Mouse (Mus musculus) gastrocnemius, adult 2 months (tissue): ENCODE data around the gene Gm28171. TPM values are rescaled to one million over a fixed set of nuclear protein-coding genes. Genes with fewer than 3 reads are reported as not detected.
"Not testable (repeated sequence)": the region's sequence is repeated elsewhere in the genome, so short reads cannot be mapped to it uniquely, and the experiment has no call there.

Experiments used
- DNase-seq: peaks from one replicate; pipeline ENCODE4 v3.0.0; 2022
- H3K27ac ChIP-seq: fragments of 200-600 bp; 2 replicates; pipeline ENCODE4 v1.8.1; 2022; ENCODE audit warnings: mild to moderate bottlenecking
- H3K4me3 ChIP-seq: fragments of 200-600 bp; 2 replicates; pipeline ENCODE4 v1.8.1; 2022; ENCODE audit warnings: mild to moderate bottlenecking, moderate library complexity
- intact Hi-C: fragments of 180-260 bp; cut with DNase I; formaldehyde crosslinking; loops from one replicate; pipeline ENCODE4 v1.15.1; 2025
- long read RNA-seq, 2 experiments: library from polyadenylated mRNA; stranded (forward); transcript quantifications; one replicate each; pipeline ENCODE4 v2.0.0; 2021
- total RNA-seq, 2 experiments: library from RNA; stranded (reverse); gene quantifications; 2 replicates each; pipeline ENCODE4 v1.2.3; 2021

The Gm28171 gene
- total RNA-seq, result not detected
- long read RNA-seq, experiment 1, result 0 reads
- long read RNA-seq, experiment 2, result 0 reads

- intact Hi-C loops, DNase-seq, H3K27ac ChIP-seq, H3K4me3 ChIP-seq: not testable (repeated sequence)
Measured at GRCm38 (mm10) chrY:5793095-5793494, at the start of gene Gm28171. TSS of gene Gm28171 (plus strand) at chrY:5793395.

Other genes with a start within 250 kb of the Gm28171 start
- not detected for gene Gm21854, start 136.4 kb upstream of the Gm28171 start, total RNA-seq
- not detected for gene Gm20914, start 67.4 kb upstream of the Gm28171 start, total RNA-seq
- gene Gm21778, start 149.1 kb downstream of the Gm28171 start, total RNA-seq, result not detected